Mouse (Mus musculus) CH12.LX (cell line): ENCODE data around the gene Wfdc12. TPM values are rescaled to one million over a fixed set of nuclear protein-coding genes. Genes with fewer than 3 reads are reported as not detected.

Experiments
- DNase-seq: peaks from one replicate; pipeline ENCODE4 v3.0.0-alpha.2; 2013; ENCODE audit errors: extremely low read depth
- H3K27ac ChIP-seq: 2 replicates; pipeline ENCODE4 v1.5.1; 2012; ENCODE audit warnings: low read depth, mild to moderate bottlenecking, control low read depth, moderate library complexity; ENCODE audit not compliant: insufficient read depth
- H3K27me3 ChIP-seq: replicated peaks from 2 replicates; pipeline ENCODE3; 2012; ENCODE audit warnings: inconsistent platforms
- H3K36me3 ChIP-seq, 2 experiments: replicated peaks in 1 of 2; 2 replicates each; pipeline versions ENCODE3 to v1.6.1; 2012; ENCODE audit warnings: inconsistent platforms in 1 of 2, low read length in 1 of 2, mild to moderate bottlenecking in 1 of 2, mixed read lengths in 1 of 2, moderate library complexity in 1 of 2; ENCODE audit not compliant: control insufficient read depth in 1 of 2, insufficient read depth in 1 of 2
- H3K4me1 ChIP-seq, 2 experiments: 2 replicates each; pipeline ENCODE4 v1.6.1; 2012; ENCODE audit warnings: inconsistent platforms in 1 of 2, moderate library complexity in 1 of 2; ENCODE audit not compliant: insufficient read depth in 2 of 2, control insufficient read depth in 1 of 2
- H3K4me2 ChIP-seq: 2 replicates; pipeline ENCODE4 v1.6.1; 2012; ENCODE audit warnings: low read depth, mild to moderate bottlenecking, control low read depth; ENCODE audit not compliant: poor library complexity, insufficient read depth, severe bottlenecking
- H3K4me3 ChIP-seq, 3 experiments: fragments of 150-350 bp in 1 of 3; sonication (generic) in 1 of 3; replicated peaks in 1 of 3; 2 replicates each; pipeline versions ENCODE3 to v1.5.1; 2011 to 2012; ENCODE audit warnings: low read depth in 2 of 3, low read length in 2 of 3, mild to moderate bottlenecking in 2 of 3, moderate library complexity in 2 of 3, control low read depth in 1 of 3, improper control_type of control experiment in 1 of 3, inconsistent platforms in 1 of 3, mixed read lengths in 1 of 3; ENCODE audit not compliant: poor library complexity in 1 of 3
- H3K79me2 ChIP-seq: replicated peaks from 2 replicates; pipeline ENCODE4 v1.6.1; 2012; ENCODE audit warnings: mild to moderate bottlenecking, moderate library complexity; ENCODE audit not compliant: control insufficient read depth, poor library complexity, insufficient read depth, severe bottlenecking; ENCODE audit errors: extremely low read depth
- H3K9ac ChIP-seq: 2 replicates; pipeline ENCODE4 v1.6.1; 2012; ENCODE audit warnings: low read depth, mild to moderate bottlenecking, control low read depth, moderate library complexity; ENCODE audit not compliant: insufficient read depth
- H3K9me3 ChIP-seq: replicated peaks from 2 replicates; pipeline ENCODE3; 2012; ENCODE audit warnings: low read length, inconsistent platforms, mixed read lengths
- BHLHE40 ChIP-seq: IDR thresholded peaks from 2 replicates; pipeline ENCODE4 v1.6.1; 2011; ENCODE audit warnings: mild to moderate bottlenecking, low read depth, low read length, improper control_type of control experiment
- CHD2 ChIP-seq: IDR thresholded peaks from 2 replicates; pipeline ENCODE4 v1.6.1; 2011; ENCODE audit warnings: low read length, improper control_type of control experiment
- CTCF ChIP-seq, 2 experiments: IDR thresholded peaks in 1 of 2; conservative IDR thresholded peaks in 1 of 2; 2 replicates each; pipeline ENCODE4 v1.5.1; 2011 to 2012; ENCODE audit warnings: low read depth in 2 of 2, low read length in 2 of 2, improper control_type of control experiment in 1 of 2, inconsistent platforms in 1 of 2, mild to moderate bottlenecking in 1 of 2, moderate library complexity in 1 of 2
- ELF1 ChIP-seq: IDR thresholded peaks from 2 replicates; pipeline ENCODE4 v1.6.1; 2014; ENCODE audit warnings: low read depth, mild to moderate bottlenecking, inconsistent platforms, low read length, improper control_type of control experiment
- EP300 ChIP-seq: IDR thresholded peaks from 2 replicates; pipeline ENCODE4 v1.6.1; 2011; ENCODE audit warnings: low read length, improper control_type of control experiment
- ETS1 ChIP-seq: conservative IDR thresholded peaks from 2 replicates; pipeline ENCODE4 v1.6.1; 2012; ENCODE audit warnings: low read depth, mild to moderate bottlenecking, inconsistent platforms, low read length, improper control_type of control experiment, moderate library complexity
- HCFC1 ChIP-seq: IDR thresholded peaks from 2 replicates; pipeline ENCODE4 v1.6.1; 2012; ENCODE audit warnings: low read depth, mild to moderate bottlenecking, inconsistent platforms, low read length, improper control_type of control experiment
- IRF4 ChIP-seq: IDR thresholded peaks from 2 replicates; pipeline ENCODE4 v1.6.1; 2014; ENCODE audit warnings: low read depth, mild to moderate bottlenecking, inconsistent platforms, low read length, improper control_type of control experiment
- JUN ChIP-seq: IDR thresholded peaks from 2 replicates; pipeline ENCODE4 v1.6.1; 2011; ENCODE audit warnings: low read depth, mild to moderate bottlenecking, low read length, improper control_type of control experiment, moderate library complexity; ENCODE audit not compliant: insufficient read depth
- KAT2A ChIP-seq: IDR thresholded peaks from 2 replicates; pipeline ENCODE4 v1.6.1; 2012; ENCODE audit warnings: low read length, improper control_type of control experiment, inconsistent platforms; ENCODE audit not compliant: insufficient replicate concordance
- MAX ChIP-seq: IDR thresholded peaks from 2 replicates; pipeline ENCODE4 v1.6.1; 2011; ENCODE audit warnings: low read length, improper control_type of control experiment
- MEF2A ChIP-seq: IDR thresholded peaks from 2 replicates; pipeline ENCODE4 v1.6.1; 2014; ENCODE audit warnings: low read depth, mild to moderate bottlenecking, inconsistent platforms, low read length, improper control_type of control experiment, borderline replicate concordance
- NELFE ChIP-seq: IDR thresholded peaks from 2 replicates; pipeline ENCODE4 v1.6.1; 2011; ENCODE audit warnings: low read depth, low read length, improper control_type of control experiment
- PAX5 ChIP-seq: IDR thresholded peaks from 2 replicates; pipeline ENCODE4 v1.6.1; 2012; ENCODE audit warnings: low read length, inconsistent platforms, mixed read lengths
- POLR2AphosphoS2 ChIP-seq: IDR thresholded peaks from 2 replicates; pipeline ENCODE4 v1.6.1; 2011; ENCODE audit warnings: low read depth, low read length, improper control_type of control experiment
- SIN3A ChIP-seq: IDR thresholded peaks from 2 replicates; pipeline ENCODE4 v1.6.1; 2012; ENCODE audit warnings: low read length, improper control_type of control experiment, inconsistent platforms
- SMC3 ChIP-seq: IDR thresholded peaks from 2 replicates; pipeline ENCODE4 v1.6.1; 2011; ENCODE audit warnings: low read depth, low read length, improper control_type of control experiment
- TCF12 ChIP-seq: IDR thresholded peaks from 2 replicates; pipeline ENCODE4 v1.6.1; 2014; ENCODE audit warnings: low read depth, mild to moderate bottlenecking, inconsistent platforms, low read length, improper control_type of control experiment
- USF2 ChIP-seq: conservative IDR thresholded peaks from 2 replicates; pipeline ENCODE4 v1.6.1; 2011; ENCODE audit warnings: low read depth, low read length, improper control_type of control experiment
- ZC3H11A ChIP-seq: IDR thresholded peaks from 2 replicates; pipeline ENCODE4 v1.6.1; 2012; ENCODE audit warnings: low read depth, mild to moderate bottlenecking, inconsistent platforms, low read length, improper control_type of control experiment
- ZMIZ1 ChIP-seq: IDR thresholded peaks from 2 replicates; pipeline ENCODE4 v1.6.1; 2012; ENCODE audit warnings: low read depth, mild to moderate bottlenecking, inconsistent platforms, low read length, improper control_type of control experiment
- ZNF384 ChIP-seq: IDR thresholded peaks from 2 replicates; pipeline ENCODE4 v1.6.1; 2012; ENCODE audit warnings: low read depth, low read length, improper control_type of control experiment, inconsistent platforms
- dilution Hi-C: fragments of 300-500 bp; cut with MboI; formaldehyde crosslinking; loops from 2 replicates; pipeline ENCODE4 v1.14.3; 2020; ENCODE audit warnings: low sequenced_read_pairs; ENCODE audit not compliant: extremely low pct_unique_long_range_greater_than_20kb, extremely low pct_ligation_motif_present
- in situ Hi-C: fragments of 300-500 bp; cut with MboI; formaldehyde crosslinking; loops from 3 replicates; pipeline ENCODE4 v1.14.3; 2019; ENCODE audit warnings: low sequenced_read_pairs, low pct_ligation_motif_present, low pct_unique_long_range_greater_than_20kb, mixed read lengths
- polyA plus RNA-seq: library from polyadenylated mRNA; unstranded; fragments of >175 nt; gene quantifications from 2 replicates; pipeline ENCODE4 v1.2.1, GENCODE M21; 2012; ENCODE audit warnings: low read depth; ENCODE audit not compliant: insufficient read length
- total RNA-seq, 2 experiments: library from RNA; depleted of rRNA; stranded (reverse); fragments of 300-350 nt in 1 of 2; fragments of >200 nt in 1 of 2; gene quantifications; 2 replicates each; pipeline ENCODE4 v1.2.3; 2012 to 2014

Wfdc12 gene
- total and polyA plus RNA-seq, 3 experiments = not detected

DNA sequence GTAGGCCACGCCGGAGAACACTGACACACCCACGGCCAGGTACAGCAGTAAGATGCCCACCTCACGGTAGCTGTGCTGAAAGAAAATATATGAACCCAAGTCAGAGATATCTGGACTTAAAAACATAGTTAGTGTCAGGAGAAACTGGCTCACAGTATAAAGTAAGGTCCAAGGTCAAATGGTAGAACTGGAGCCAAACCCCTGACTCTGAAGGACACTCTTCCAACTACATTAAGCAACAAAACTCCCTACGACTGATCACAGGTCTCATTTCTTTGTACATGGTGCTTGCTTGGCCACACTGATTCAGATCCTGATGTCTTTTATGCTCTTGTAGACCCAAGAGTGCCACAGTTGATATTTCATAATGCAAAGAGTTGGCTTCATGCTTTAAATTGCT lies 25.5 kb downstream of the Wfdc12 start:
- H3K4me1 ChIP-seq = no peaks in the 10 kb centered on the region
- no peak overlapping the region for H3K4me2 ChIP-seq
- H3K79me2 ChIP-seq = no peaks in the 10 kb centered on the region
- H3K36me3 ChIP-seq = peaks cover 0 to 3% of the 10 kb centered on the region in 2 experiments
- no peak for DNase-seq
- no peak overlapping the region for H3K4me3 ChIP-seq
- H3K27ac ChIP-seq = no peak overlapping the region
- in situ Hi-C loops (no loop called here), dilution Hi-C loops (no loop called here)
- H3K9ac ChIP-seq = no peak overlapping the region
- no peaks in the 10 kb centered on the region for H3K27me3 ChIP-seq
- peaks cover 10% of the 10 kb centered on the region for H3K9me3 ChIP-seq
- TF ChIP-seq PAX5 (no peak), JUN (no peak), ZMIZ1 (no peak), POLR2AphosphoS2 (no peak), KAT2A (no peak), TCF12 (no peak), ZC3H11A (no peak), CTCF (conservative IDR thresholded peaks at IDR 0.05 in 1 of 2, IDR thresholded peaks at IDR 0.05 in 1 of 2; ENCODE audit: low read depth in 2 of 2, low read length in 2 of 2) (no peak), SMC3 (no peak), HCFC1 (no peak), IRF4 (no peak), MAX (no peak), USF2 (no peak), BHLHE40 (no peak), ETS1 (no peak), CHD2 (no peak), SIN3A (no peak), MEF2A (no peak)

- Histone ChIP-seq H3K4me2 (no peak overlapping the region), H3K27me3 (no peaks in the 10 kb centered on the region), H3K27ac (no peak overlapping the region), H3K4me3 (no peak overlapping the region), H3K9me3 (no peaks in the 10 kb centered on the region), H3K79me2 (no peaks in the 10 kb centered on the region), H3K36me3 (peaks cover 2 to 23% of the 10 kb centered on the region in 2 experiments), H3K9ac (no peak overlapping the region), H3K4me1 (no peaks in the 10 kb centered on the region)
- DNase-seq = no peak
- in situ Hi-C loops = no loop called here
- dilution Hi-C loops = no loop called here
- TF ChIP-seq ZMIZ1 (no peak), ELF1 (no peak), EP300 (no peak), ZNF384 (no peak), NELFE (no peak), KAT2A (no peak), ZC3H11A (no peak)
Measured at GRCm38 (mm10) chr2:164161515-164162055, 28.8 kb downstream of the Wfdc12 start.
